Mouse (Mus musculus) G1E (cell line): Measurements from ENCODE around the gene Cnst.

Experiments used
- CTCF ChIP-seq: IDR thresholded peaks from 2 replicates; pipeline ENCODE4 v1.5.1; 2012; ENCODE audit warnings: low read depth, low read length, inconsistent platforms, mixed read lengths
- GATA1 ChIP-seq: IDR thresholded peaks from 2 replicates; pipeline ENCODE4 v1.6.1; 2012; ENCODE audit warnings: borderline replicate concordance, low read length, inconsistent platforms, mixed read lengths

DNA sequence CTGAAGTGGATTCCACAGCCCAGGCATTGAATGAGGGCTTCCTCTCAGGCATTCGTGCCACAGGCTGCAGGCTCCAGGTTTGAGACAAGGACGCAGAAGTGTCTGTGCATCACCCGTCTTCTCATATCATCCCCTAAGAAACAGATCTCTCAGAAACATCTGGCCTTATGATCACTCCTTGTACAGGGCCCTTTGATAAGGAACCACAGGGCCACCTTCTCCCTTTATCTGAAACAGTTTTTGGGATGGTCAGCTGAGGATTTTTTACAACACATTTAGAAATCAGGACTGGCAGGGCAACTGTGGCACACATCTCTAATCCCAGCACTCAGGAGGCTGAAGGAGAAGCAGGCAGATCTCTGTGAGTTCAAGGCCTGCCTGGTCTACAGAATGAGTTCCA is 103.2 kb downstream of the Cnst start:
- no peak for TF ChIP-seq CTCF
- TF ChIP-seq GATA1, result no peak
